Mouse (Mus musculus): ENCODE results near the gene Mcm9.
"Not testable (repeated sequence)": the region's sequence is repeated elsewhere in the genome, so short reads cannot be mapped to it uniquely, and the experiment has no call there.

Gene Mcm9

DNA sequence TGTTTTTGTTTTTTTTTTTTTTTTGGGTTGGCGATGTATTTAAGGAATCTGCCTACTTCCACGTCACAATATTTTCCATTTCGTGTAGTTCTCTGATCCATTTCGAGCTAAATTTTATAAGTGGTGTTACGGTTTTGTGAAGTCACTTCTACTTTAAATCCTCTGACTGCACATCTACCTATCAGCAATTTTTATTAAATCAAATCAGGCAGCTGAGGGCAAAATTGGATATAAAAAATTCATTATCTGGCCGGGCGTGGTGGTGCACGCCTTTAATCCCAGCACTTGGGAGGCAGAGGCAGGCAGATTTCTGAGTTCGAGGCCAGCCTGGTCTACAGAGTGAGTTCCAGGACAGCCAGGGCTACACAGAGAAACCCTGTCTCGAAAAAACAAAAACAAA is at the start of gene Mcm9:
Gene Mcm9, minus strand, starts transcription at position 101 of the 400 bp plus-strand sequence.
- not testable (repeated sequence) for DNase-seq (ENCODE audit: low spot score in 2 of 2)

DNA sequence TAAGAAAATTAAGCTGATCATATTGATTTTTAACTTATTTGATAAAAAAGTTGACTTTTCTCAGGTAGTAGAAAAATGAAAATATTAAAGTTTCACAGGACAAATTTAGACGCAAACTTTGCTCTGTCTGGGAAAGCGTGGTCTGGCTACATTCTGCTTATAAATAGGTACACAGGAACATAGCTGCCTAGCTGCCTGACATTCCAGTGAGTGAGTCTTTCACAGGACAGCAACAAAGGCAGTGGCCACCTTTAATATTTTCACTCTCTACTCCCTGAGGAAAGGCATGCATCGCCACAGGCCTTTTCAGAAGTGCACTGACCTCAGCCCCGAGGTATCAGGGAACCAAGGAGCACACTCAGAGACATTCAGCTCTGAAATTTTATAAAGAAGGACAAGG is 31.5 kb upstream of the Mcm9 start:
- DNase-seq (ENCODE audit: low spot score in 2 of 2): no peak

DNA sequence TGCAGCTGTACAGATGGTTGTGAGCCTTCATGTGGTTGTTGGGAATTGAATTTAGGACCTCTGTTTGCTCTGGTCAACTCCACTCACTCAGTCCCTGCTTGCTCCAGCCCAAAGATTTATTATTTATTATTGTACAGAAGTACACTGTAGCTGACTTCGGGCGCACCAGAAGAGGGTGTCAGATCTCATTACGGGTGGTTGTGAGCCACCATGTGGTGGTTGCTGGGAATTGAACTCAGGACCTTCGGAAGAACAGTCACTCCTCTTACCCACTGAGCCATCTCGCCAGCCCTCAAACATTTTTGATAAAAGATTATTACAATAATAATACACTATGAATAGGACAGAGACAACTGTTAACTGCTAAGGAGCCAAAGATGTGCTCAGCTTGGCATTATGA is 24.0 kb upstream of the Mcm9 start:
- DNase-seq (ENCODE audit: low spot score in 2 of 2): not testable (repeated sequence)

DNA sequence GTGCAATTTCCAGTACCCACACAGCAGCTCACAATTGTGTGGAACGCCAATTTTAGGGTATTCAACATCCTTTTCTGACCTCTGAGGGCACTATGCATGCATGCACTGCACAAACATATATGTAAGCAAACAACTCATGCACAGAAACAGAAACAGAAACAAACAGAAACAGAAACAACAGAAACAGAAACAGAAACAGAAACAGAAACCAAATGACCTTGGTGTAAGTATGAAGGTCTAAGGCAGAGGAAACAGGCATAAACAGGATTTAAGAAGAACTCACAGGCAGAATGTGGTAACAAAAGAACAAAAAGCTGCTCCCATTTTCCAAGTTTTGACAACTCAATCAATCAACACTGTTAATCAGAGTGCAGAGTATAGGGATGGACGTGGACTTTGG is 20.4 kb upstream of the Mcm9 start:
- DNase-seq (ENCODE audit: low spot score in 2 of 2): no peak

DNA sequence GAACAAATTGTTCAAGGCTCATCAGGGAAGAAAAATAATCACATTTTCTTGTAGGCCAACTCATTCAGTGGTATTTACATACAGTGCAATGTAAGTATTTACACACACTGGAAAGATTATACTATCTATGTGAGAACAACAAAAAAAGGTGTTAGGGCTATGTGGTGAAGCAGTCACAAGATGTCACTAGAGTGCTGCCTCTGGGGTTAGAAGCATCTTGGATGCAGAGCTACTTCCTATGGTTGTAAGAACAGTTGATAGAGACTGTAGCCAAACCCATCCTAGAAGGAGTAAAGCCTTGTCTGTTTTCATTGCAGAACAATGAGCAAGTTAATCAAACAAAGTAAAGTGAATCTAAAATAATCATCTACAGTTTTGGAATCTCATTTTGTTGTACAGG is 11.3 kb upstream of the Mcm9 start:
- no peak for DNase-seq (ENCODE audit: low spot score in 2 of 2)

DNA sequence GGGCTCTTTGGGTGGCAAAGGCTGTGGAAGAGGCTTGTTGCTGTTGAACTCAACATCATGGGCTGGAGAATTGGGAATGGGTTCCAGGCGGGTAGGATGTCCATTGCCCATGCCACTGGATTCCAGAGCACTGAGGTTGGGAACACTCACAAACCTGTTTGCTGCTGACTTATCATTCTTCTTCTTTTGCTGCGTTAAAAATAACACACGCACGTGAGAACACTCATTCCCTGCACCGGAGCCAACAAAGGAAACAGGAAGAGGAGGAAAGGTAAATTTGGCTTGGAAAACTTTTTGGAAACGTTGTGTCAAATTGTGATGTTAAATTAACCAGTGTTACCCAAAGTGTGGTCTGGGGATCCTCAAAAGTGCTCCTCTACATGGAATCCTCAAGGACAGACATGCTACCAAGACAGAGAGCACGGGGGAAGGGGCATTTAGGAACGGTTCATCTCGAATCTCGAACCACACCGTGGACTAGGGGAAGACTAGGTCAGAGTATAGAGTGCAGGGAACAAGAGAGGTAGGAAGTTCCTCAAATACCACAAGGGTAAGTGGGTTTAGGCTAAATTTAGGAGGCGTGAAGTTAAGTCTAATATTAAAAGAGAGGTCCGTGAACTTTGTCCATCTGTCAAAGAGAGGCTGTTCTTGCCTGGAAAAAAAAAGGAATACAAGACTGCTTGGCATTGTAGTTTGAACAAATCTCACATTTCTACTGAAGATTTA is 5.2 kb upstream of the Mcm9 start:
- DNase-seq (ENCODE audit: low spot score in 2 of 2): no peak

DNA sequence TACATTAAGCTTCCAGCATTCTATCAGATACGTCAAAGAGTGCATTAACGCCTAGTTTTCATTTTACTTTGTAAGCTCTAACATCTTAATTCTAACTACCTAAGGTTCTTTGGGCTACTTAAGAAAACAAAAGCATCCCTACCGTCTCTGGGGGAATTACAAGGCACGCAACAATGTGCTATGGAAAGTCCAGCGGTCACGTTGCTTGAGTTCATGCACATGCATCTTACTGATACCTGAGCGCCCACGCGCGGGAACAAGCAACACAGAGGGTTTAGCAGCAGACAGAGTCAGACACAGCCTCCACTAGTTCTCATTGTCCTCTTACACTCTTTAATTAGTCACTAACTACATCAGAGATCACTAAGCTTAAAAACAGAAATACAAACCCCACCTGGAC is 3.9 kb upstream of the Mcm9 start:
- DNase-seq (ENCODE audit: low spot score in 2 of 2): no peak

DNA sequence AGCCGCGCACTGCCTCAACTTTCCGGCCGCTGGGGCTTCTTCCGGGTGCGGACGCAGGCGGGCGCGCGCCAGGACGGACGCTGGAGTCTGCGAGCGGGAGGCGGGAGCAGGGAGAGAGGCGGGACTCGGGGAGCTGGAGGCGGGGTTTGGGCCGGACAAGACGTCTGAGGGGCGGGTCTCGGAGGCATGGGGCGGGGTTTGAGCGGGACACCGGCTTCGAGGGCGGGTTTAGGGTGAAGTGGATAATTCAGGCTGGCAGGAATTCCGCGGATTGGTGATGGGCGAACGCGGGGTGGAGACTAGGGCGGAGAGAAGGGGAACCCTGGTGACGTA is 355 bp downstream of the Mcm9 start:
- DNase-seq (ENCODE audit: low spot score in 2 of 2): peak; percentile 93

DNA sequence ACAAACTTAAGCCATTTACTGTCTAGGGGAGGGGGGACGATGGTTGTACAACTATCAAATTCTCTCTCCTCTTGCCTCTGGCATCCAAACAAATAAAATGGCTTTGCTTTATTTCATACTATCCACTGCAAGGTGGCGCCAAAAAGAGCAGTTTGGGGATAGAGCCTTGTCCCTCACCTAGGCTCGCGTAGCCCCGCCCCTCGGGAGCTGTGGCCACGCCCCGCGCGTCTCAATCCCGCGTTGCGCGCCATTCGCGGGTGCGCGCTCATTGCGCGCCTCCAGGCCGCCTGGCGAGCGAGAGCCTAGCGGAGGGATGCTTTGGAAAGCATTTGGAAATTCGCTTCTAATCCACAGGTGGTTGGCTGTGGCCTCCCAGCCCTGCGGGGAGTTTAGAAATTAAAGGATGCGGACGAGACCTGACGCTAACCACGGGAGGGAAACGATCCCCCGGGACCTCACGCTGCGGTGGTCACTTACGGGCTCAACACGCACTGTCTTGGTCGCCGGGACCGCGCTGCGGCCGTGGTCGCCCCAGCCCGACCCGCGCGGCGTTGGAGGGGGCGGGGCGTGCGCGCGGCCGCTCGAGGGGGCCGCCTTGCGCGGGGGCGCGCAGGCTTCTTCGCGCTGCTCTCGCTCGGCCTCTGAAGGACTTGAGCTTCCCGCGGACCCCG is 857 bp downstream of the Mcm9 start:
- DNase-seq (ENCODE audit: low spot score in 2 of 2): peak; percentile 89 to 93

DNA sequence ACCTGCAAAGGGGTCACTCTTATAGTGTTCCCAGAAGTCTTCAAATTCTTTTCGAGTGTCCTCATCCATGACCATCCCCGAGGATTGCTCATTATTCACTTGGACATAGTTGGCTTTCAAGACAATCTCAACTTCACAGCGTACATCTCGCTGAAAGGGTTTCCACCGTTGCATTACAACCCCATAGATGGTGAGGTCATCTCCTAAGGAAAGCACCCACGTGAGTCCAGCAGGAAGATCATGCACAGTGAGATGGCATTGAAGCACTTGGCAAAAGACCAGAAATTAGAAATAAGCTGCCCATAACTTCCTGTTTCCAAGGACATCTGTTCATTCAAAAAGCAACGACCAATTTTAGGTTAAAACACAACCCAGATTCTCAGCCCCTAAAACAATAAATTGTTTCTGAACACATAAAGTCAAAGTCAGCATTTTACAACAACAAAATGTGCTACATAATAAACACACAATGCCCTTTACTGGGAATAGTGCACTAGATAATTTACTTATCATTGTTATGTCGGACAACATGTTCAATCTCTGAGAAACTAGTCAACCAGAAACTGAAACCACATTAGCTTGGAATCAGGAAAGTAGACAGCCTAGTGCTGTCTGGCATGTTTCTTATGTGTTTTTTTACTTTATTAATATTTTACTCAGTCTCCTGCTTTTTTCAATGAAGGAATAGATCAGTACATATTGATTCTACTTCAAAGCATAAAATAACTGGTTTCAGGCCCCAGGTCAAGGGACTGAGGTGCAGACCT is 14.2 kb downstream of the Mcm9 start:
- no peak for DNase-seq (ENCODE audit: low spot score in 2 of 2)

DNA sequence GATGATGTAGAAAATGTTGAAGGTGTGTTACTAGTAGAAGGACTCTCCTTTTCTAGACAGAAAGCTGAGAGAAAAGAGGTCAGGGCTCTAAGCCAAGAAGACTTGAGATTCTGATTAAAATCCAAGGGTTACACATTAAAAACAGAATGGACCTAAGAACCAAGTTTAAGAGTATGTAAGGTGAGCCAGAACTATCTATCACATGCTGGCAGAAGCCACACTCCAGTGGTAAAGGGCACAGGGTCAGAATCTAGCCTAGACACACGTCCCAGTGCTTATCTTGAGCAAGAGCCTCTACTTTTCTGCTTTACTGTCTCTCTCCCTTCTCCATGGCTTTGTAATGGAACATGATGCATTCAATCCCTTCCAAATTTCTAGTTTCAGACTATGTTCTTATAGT is 16.3 kb downstream of the Mcm9 start:
- DNase-seq (ENCODE audit: low spot score in 2 of 2): no peak

DNA sequence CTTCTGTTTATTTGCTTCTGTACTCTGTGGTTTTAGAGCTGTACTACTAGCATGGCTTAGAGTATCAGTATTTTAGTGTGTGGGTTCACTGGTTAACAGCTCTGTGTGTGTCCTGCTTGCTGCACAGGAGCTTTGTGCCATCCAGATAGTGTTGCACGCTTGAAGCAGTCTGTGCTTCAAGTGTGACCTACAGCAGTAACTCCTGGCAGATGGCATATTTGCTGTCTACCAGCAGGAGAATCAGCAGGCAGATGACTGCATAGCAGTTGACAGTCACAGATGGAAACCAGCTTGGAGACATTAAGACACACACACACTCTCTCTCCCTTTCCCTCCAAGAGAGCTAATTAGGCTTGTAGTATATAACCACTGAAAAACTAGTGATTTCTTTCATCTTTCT is 18.1 kb downstream of the Mcm9 start:
- no peak for DNase-seq (ENCODE audit: low spot score in 2 of 2)

DNA sequence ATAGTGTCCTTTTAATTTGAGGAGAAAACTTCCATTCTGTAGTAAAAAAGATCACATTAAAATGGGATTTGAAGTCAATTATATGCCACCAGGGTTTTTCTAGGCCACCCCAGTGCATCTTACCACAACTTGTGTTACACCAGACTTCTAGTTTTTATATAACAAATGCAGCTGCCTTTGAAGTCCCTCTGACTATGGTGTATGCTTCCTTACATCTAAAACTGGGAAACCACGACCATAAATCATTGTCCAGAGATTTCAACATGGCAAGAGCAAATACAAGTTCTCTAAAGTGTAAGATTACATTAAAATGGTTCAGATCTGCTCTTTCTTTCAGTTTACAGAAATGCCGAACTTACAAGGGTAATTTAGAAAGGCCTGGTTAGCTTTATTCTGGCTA is 22.0 kb downstream of the Mcm9 start:
- no peak for DNase-seq (ENCODE audit: low spot score in 2 of 2)

DNA sequence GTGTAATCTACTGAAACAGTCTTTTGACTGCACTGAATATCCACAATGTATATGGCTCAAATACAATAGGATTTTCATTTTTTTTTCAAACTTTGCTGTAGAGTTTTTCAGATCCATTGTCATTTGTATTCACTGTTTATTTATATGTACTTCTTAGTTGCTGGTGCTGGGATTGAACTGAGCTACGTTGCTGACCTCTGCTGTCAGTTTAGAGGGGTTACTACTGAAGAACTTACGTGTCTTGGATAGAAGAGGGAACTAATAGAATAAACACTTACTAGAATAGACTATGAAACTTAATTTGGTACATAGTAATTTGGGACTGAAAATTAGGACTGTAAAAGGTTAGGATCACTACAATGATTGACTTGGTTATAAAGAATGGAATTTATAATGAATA is 24.9 kb downstream of the Mcm9 start:
- no peak for DNase-seq (ENCODE audit: low spot score in 2 of 2)

DNA sequence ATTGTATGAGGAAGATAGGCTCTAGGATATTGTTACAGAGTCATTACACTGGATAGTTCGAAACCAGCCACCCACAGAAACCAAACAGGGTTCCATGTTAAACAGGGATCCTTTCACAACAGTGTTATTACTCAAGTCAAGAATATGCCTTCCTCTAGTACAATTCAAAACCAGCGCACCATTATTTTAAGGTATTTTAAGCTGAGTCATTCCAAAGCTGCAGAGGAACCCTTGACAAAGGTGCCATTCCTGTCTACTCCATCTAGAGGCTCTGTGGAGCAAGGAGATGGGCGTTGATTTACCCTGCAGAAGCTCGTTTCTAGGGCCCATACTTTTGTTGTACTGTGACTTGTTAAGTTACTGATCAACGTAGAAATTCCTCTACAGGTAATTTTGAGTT is 31.4 kb downstream of the Mcm9 start:
- peak in 1 of 2 experiments; percentile 9 for DNase-seq (ENCODE audit: low spot score in 2 of 2)

DNA sequence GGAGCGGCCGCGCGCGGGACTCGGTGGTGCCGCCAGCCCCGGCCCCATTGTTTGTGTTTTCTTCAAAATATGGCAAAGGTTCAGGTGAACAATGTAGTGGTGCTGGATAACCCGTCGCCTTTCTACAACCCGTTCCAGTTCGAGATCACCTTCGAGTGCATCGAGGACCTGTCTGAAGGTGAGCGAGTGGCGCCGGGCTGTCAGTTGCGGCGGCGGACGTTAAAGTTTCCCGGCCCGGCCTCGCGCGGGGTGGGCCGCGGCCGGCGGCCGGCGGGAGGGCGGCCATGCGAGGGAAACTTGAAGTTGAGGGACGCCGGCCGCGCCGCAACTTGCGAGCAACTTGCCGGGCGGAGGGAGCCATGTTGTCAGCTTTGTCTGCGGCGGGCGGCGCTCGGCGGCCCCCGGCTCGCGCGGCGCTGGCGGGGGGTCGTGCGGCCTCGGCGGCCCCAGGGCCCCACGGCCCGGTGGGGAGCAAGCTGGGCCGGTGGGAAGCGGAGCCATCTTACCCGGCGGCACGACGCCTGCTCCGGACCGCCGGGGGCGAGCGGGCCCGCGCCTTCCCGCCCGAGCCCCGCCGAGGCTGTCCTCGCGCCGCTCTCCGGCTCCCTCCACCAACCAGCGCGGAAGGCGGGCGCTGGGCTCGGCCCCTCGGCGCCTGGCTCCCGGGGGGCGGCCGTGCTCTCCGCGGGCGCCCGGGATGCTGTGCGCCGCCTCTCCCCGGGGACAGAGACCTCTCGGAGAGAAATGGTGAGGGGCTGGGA is 32.9 kb downstream of the Mcm9 start:
- DNase-seq (ENCODE audit: low spot score in 2 of 2): peak; percentile 39 to 43

DNA sequence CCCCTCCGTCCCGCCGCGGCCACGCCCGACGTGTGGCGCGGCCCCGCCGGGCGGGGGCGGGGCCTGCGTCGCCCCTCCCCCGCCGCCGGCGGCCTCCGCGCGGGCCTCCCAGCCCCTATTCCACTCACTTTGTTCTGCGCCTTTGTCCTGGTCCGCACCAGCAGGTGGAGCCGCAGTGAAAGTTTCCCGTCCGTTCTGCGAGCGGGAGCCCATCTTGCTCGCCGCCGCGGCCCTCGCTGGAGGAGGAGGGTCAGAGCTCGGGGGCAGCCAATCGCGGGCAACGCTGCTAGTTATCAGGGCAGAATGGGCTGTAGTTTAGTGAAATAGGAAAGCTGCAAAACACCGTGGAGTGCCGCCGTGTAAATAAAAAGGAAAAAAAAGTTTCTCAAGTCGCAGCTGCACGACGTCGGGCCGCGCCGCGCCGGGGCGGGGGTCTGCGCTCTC is 33.5 kb downstream of the Mcm9 start, which contains the start of gene Asf1a:
Gene Asf1a, plus strand, starts transcription at position 81 of the 444 bp plus-strand sequence.
- peak; percentile 98 for DNase-seq (ENCODE audit: low spot score in 2 of 2)

DNA sequence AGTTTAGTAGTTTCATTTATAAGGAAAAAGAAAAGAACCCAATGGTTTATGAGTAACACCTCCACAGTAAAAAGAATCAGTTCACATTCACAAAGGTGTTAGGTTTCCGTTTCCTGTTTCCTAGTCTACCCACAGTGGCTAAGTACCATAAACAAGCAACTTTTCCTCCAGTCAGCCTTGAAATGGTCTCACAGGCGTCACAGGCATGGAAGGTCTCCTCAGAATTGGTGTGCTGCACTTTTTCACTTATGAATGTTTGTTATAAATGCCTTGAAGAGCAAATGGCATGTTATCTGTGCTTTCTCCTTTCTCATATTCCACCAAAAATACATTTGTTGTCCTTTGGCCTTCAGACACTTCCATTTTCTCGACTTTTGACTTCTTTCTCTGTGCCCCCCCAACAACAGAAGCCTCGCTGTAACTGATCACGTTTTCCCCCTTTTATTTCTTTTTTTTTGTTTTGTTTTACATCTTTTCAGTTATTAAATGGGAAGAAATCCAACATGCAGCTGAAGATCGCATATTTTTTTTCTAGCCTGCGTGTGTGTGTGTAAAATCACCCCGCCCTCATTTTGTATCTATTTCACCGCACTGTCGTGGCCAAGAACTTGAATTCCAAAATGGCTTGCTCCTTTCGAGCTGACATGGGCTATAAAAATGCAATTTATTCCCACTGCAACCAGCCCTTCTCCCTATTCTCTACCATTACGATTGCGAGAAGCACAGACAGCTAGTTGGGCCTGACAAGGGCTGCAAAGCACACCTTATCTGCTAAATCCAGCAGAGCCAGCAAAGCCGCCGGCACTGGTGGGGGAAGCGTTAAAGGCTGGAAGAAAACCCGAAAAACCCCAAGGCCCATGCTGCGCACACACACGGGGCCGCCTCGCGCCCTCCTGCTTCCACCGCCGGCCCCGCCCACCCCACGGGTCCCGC is 34.2 kb downstream of the Mcm9 start:
- DNase-seq (ENCODE audit: low spot score in 2 of 2): peak; percentile 19 to 46

DNA sequence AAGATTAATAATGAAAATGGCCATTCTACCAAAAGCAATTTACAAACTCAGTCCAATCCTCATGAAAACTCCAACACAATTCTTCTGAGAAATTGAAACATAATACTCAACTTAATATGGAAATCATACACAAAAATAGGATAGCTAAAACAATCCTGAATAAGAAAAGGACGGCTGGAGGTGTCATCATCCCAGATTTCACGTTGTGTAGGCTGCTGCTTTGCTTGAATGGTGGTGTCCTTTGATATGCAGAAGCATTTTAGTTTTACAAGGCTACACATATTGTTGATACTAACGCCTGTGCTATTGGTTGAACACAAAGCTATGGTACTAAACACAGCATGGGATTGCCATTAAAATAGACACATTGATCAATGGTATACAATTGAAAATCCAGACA is 44.5 kb downstream of the Mcm9 start:
- DNase-seq (ENCODE audit: low spot score in 2 of 2): no peak

DNA sequence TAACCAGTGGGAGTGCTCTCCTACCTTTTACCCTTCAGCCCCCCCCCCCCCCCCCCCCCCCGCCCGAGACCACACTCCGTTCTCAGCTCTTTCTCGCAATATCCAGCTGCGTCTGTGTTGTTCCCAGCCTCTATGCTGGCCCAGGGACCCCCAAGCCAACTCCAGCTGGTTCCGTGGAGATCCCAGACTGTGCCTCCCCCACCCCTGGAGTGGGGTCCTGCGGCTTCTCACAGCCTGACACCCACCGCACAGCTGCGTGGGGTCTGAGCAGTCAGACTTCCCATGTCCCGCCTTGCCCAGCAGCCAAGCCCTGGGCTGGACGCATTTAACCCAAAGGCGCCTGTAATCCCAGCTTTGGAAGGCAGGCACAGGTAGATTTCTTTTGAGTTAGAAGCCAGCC is 49.2 kb downstream of the Mcm9 start:
- no peak for DNase-seq (ENCODE audit: low spot score in 2 of 2)

DNA sequence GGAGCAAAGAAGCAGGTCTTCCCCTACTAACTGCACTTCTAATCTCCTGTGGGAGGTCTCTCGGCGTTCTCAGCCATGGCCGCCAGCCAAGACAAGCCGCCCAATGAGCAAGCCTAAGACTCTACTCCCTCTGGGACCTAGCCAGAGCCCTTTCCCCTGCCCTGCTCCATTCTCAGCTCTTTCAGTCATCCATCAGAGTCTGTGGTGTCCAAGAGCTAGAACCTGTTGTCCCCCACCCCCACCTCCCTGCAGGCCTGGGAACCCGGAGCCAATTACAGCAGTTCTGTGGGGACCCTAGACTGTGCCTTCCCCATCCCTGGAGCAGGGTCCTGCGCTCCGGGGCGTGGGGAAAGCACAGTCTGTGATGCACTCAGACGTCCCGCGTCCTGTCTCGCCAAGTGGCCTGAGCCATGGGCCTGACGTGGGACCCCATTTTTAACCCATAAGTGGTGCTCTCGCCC is 49.6 kb downstream of the Mcm9 start:
- DNase-seq (ENCODE audit: low spot score in 2 of 2): peak; percentile 14 to 17

Measured in spleen, postnatal 36 days (tissue).